Mouse (Mus musculus): Measurements from ENCODE around the gene Myl7. TPM values are rescaled to one million over a fixed set of nuclear protein-coding genes. Genes with fewer than 3 reads are reported as not detected.
"Not testable (repeated sequence)": the region's sequence is repeated elsewhere in the genome, so short reads cannot be mapped to it uniquely, and the experiment has no call there.

Myl7 gene
- polyA plus RNA-seq, 1 experiment from 2014 or later: not detected

- Histone ChIP-seq H3K9me3 (ENCODE audit: control insufficient read depth, low read length) (no peaks in the 10 kb centered on the region), H3K27ac (ENCODE audit: low read length) (no peak overlapping the region), H3K4me3 (replicated peaks; ENCODE audit: low read length) (no peak overlapping the region), H3K9ac (replicated peaks; ENCODE audit: low read depth, low read length) (no peak overlapping the region), H3K4me1 (replicated peaks; ENCODE audit: control insufficient read depth, insufficient read depth, low read length) (peaks cover 11% of the 10 kb centered on the region), H3K4me2 (ENCODE audit: low read length) (no peak overlapping the region), H3K36me3 (ENCODE audit: control insufficient read depth, insufficient read depth) (no peaks in the 10 kb centered on the region), H3K27me3 (replicated peaks; ENCODE audit: control insufficient read depth, insufficient read depth, low read length) (no peaks in the 10 kb centered on the region)
- no peak for ATAC-seq
- 14% methylated on average over 16 of the region's 16 CpGs for WGBS
These were observed 1.4 kb downstream of the Myl7 start for GRCm38 (mm10) chr11:5897230-5897629.

- H3K4me1 ChIP-seq (replicated peaks; ENCODE audit: control insufficient read depth, insufficient read depth, low read length): no peaks in the 10 kb centered on the region; the same call in 1 of the 2 replicates
- H3K9me3 ChIP-seq (ENCODE audit: control insufficient read depth, low read length): no peaks in the 10 kb centered on the region
- 73% methylated on average over 6 of the region's 6 CpGs for WGBS
- H3K9ac ChIP-seq (replicated peaks; ENCODE audit: low read depth, low read length): no peak overlapping the region
- no peak overlapping the region for H3K27ac ChIP-seq (ENCODE audit: low read length)
- no peak for ATAC-seq
- H3K36me3 ChIP-seq (ENCODE audit: control insufficient read depth, insufficient read depth): no peaks in the 10 kb centered on the region
- no peak overlapping the region for H3K4me3 ChIP-seq (replicated peaks; ENCODE audit: low read length)
- H3K4me2 ChIP-seq (ENCODE audit: low read length): no peak overlapping the region
- no peaks in the 10 kb centered on the region for H3K27me3 ChIP-seq (replicated peaks; ENCODE audit: control insufficient read depth, insufficient read depth, low read length)
These were observed 4.8 kb downstream of the Myl7 start for GRCm38 (mm10) chr11:5893807-5894206.

GRCm38 (mm10) chr11:5892810-5893368, 5.7 kb downstream of the Myl7 start:
- Histone ChIP-seq H3K36me3 (ENCODE audit: control insufficient read depth, insufficient read depth) (no peaks in the 10 kb centered on the region), H3K4me2 (ENCODE audit: low read length) (no peak overlapping the region), H3K9me3 (ENCODE audit: control insufficient read depth, low read length) (no peaks in the 10 kb centered on the region), H3K4me1 (replicated peaks; ENCODE audit: control insufficient read depth, insufficient read depth, low read length) (no peaks in the 10 kb centered on the region; the same call in 1 of the 2 replicates), H3K9ac (replicated peaks; ENCODE audit: low read depth, low read length) (no peak overlapping the region), H3K4me3 (replicated peaks; ENCODE audit: low read length) (no peak overlapping the region), H3K27ac (ENCODE audit: low read length) (no peak overlapping the region; the same call in 1 of the 2 replicates), H3K27me3 (replicated peaks; ENCODE audit: control insufficient read depth, insufficient read depth, low read length) (no peaks in the 10 kb centered on the region)
- 61% methylated on average over 4 of the region's 4 CpGs for WGBS
- ATAC-seq: peak; percentile 31; the same call in 1 of the 2 replicates

- Histone ChIP-seq H3K9me3 (ENCODE audit: control insufficient read depth, low read length) (no peaks in the 10 kb centered on the region), H3K36me3 (ENCODE audit: control insufficient read depth, insufficient read depth) (no peaks in the 10 kb centered on the region), H3K4me2 (ENCODE audit: low read length) (no peak overlapping the region), H3K4me1 (replicated peaks; ENCODE audit: control insufficient read depth, insufficient read depth, low read length) (peaks cover 3% of the 10 kb centered on the region), H3K9ac (replicated peaks; ENCODE audit: low read depth, low read length) (no peak overlapping the region), H3K27me3 (replicated peaks; ENCODE audit: control insufficient read depth, insufficient read depth, low read length) (no peaks in the 10 kb centered on the region), H3K27ac (ENCODE audit: low read length) (no peak overlapping the region), H3K4me3 (replicated peaks; ENCODE audit: low read length) (no peak overlapping the region)
- no peak for ATAC-seq
- WGBS: 68% methylated on average over 8 of the region's 8 CpGs
These were observed 6.4 kb downstream of the Myl7 start for GRCm38 (mm10) chr11:5892151-5892591.

DNA sequence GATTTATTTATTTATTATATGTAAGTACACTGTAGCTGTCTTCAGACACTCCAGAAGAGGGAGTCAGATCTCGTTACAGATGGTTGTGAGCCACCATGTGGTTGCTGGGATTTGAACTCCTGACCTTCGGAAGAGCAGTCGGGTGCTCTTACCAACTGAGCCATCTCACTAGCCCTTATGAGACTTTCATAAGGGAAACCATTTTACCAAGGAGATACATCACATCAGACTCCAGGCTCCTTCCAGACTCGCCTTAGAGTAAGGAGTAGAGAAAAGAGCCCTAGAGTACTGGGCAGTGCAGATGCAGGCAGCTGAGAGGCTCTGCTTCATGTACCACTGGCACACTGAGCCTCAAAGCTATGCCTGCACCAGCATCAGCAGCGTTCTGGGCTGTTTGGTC, 10.0 kb downstream of the Myl7 start:
- Histone ChIP-seq H3K4me1 (replicated peaks; ENCODE audit: control insufficient read depth, insufficient read depth, low read length) (peaks cover 10% of the 10 kb centered on the region), H3K9ac (replicated peaks; ENCODE audit: low read depth, low read length) (peak overlapping the region; percentile 8; the same call in 1 of the 2 replicates)
- not testable (repeated sequence) for H3K9me3 ChIP-seq (ENCODE audit: control insufficient read depth, low read length); H3K27ac ChIP-seq (ENCODE audit: low read length); ATAC-seq; H3K36me3 ChIP-seq (ENCODE audit: control insufficient read depth, insufficient read depth); H3K4me2 ChIP-seq (ENCODE audit: low read length); H3K27me3 ChIP-seq (replicated peaks; ENCODE audit: control insufficient read depth, insufficient read depth, low read length); H3K4me3 ChIP-seq (replicated peaks; ENCODE audit: low read length)
- 78% methylated on average over 5 of the region's 5 CpGs for WGBS

DNA sequence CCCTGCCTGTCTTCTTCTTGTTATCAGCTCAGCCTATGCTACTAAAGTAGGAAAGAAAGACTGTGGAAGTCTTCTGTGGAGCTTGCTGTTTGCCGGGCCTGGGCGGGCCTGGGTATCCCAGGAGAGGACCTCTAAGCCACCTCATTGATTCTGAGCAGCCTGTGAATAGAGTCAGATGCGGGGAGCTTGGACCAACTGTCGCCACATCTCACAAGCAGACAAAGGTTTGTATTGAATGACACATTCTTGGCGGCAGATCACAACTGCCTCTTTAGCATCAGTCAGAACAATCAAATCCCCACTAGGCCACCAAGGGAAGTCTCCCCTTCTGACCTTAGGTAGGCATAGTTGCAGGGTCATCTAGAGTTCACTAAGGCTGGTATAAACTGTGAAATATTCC, 11.3 kb downstream of the Myl7 start:
- H3K27me3 ChIP-seq (replicated peaks; ENCODE audit: control insufficient read depth, insufficient read depth, low read length): no peaks in the 10 kb centered on the region
- no peak overlapping the region for H3K27ac ChIP-seq (ENCODE audit: low read length)
- 0 out of 2 replicates have a peak, but pooled peaks have one; percentile 7 for ATAC-seq
- no peak overlapping the region for H3K4me3 ChIP-seq (replicated peaks; ENCODE audit: low read length)
- no peak overlapping the region for H3K4me2 ChIP-seq (ENCODE audit: low read length)
- H3K9me3 ChIP-seq (ENCODE audit: control insufficient read depth, low read length): no peaks in the 10 kb centered on the region
- peaks cover 10% of the 10 kb centered on the region for H3K4me1 ChIP-seq (replicated peaks; ENCODE audit: control insufficient read depth, insufficient read depth, low read length)
- no peak overlapping the region for H3K9ac ChIP-seq (replicated peaks; ENCODE audit: low read depth, low read length)
- whole genome bisulfite sequencing: 11% methylated on average over 5 of the region's 5 CpGs
- H3K36me3 ChIP-seq (ENCODE audit: control insufficient read depth, insufficient read depth): no peaks in the 10 kb centered on the region

DNA sequence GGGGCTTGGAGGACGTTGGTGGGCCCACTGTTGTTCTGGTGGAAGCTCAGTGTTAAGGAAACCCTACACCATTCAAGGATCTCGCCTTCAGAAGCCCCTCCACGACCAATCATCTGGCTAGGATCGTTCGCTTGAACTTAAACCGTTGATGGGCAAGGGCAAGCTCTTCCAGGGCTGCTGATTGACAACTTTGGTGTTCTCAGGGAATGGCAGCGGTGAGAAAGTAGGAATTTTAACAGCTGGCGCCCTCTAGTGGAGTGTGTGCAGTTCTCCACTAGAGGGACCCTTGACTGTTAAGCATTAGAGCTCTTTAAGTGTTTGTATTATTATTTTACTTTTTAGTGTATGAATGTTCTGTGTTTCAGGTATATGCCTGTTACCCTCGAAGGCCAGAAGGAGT, 12.4 kb downstream of the Myl7 start:
- no peaks in the 10 kb centered on the region for H3K9me3 ChIP-seq (ENCODE audit: control insufficient read depth, low read length)
- H3K4me2 ChIP-seq (ENCODE audit: low read length): no peak overlapping the region
- H3K4me1 ChIP-seq (replicated peaks; ENCODE audit: control insufficient read depth, insufficient read depth, low read length): peaks cover 10% of the 10 kb centered on the region
- H3K9ac ChIP-seq (replicated peaks; ENCODE audit: low read depth, low read length): no peak overlapping the region
- no peaks in the 10 kb centered on the region for H3K27me3 ChIP-seq (replicated peaks; ENCODE audit: control insufficient read depth, insufficient read depth, low read length)
- 19% methylated on average over 9 of the region's 9 CpGs for WGBS
- H3K4me3 ChIP-seq (replicated peaks; ENCODE audit: low read length): no peak overlapping the region
- peak; percentile 50 for ATAC-seq
- H3K36me3 ChIP-seq (ENCODE audit: control insufficient read depth, insufficient read depth): no peaks in the 10 kb centered on the region
- no peak overlapping the region for H3K27ac ChIP-seq (ENCODE audit: low read length)

DNA sequence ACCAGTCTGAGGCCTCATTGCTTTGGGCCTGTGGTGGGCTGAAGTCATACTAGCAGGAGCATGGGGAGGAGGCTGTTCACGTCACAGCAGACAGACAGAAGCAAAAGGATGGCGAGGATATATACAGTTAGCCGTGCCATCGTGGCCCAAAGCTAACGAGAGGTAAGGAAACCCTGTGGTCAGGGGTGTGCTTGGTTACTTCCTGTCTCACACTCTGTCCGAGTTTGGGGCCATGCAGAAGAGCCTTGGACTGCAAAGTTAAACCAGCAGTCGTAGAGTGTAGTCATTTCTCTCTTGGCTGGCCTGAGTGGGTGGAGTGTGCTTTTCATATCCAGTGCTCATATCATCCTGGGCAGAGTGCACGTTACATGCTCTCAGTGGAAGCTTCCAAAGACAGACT, 16.1 kb downstream of the Myl7 start:
- no peaks in the 10 kb centered on the region for H3K9me3 ChIP-seq (ENCODE audit: control insufficient read depth, low read length)
- 80% methylated on average over 8 of the region's 8 CpGs for whole genome bisulfite sequencing

GRCm38 (mm10) chr11:5879905-5880304, 18.7 kb downstream of the Myl7 start:
- peaks cover 22% of the 10 kb centered on the region for H3K4me1 ChIP-seq (replicated peaks; ENCODE audit: control insufficient read depth, insufficient read depth, low read length)

More for the DNA sequence above, 16.1 kb downstream of the Myl7 start:
- H3K27ac ChIP-seq (ENCODE audit: low read length): no peak overlapping the region
- H3K9ac ChIP-seq (replicated peaks; ENCODE audit: low read depth, low read length): no peak overlapping the region
- H3K27me3 ChIP-seq (replicated peaks; ENCODE audit: control insufficient read depth, insufficient read depth, low read length): no peaks in the 10 kb centered on the region
- H3K4me3 ChIP-seq (replicated peaks; ENCODE audit: low read length): no peak overlapping the region
- no peak for ATAC-seq
- H3K4me2 ChIP-seq (ENCODE audit: low read length): no peak overlapping the region
- peaks cover 17% of the 10 kb centered on the region for H3K4me1 ChIP-seq (replicated peaks; ENCODE audit: control insufficient read depth, insufficient read depth, low read length)
- H3K36me3 ChIP-seq (ENCODE audit: control insufficient read depth, insufficient read depth): no peaks in the 10 kb centered on the region

GRCm38 (mm10) chr11:5878661-5879060, 19.9 kb downstream of the Myl7 start:
- peak overlapping the region; percentile 90 for H3K27ac ChIP-seq (ENCODE audit: low read length)
- peaks cover 22% of the 10 kb centered on the region for H3K4me1 ChIP-seq (replicated peaks; ENCODE audit: control insufficient read depth, insufficient read depth, low read length)
- H3K36me3 ChIP-seq (ENCODE audit: control insufficient read depth, insufficient read depth): peaks cover 2% of the 10 kb centered on the region; the same call in 1 of the 2 replicates
- no peaks in the 10 kb centered on the region for H3K9me3 ChIP-seq (ENCODE audit: control insufficient read depth, low read length)
- WGBS: 31% methylated on average over 8 of the region's 8 CpGs
- H3K27me3 ChIP-seq (replicated peaks; ENCODE audit: control insufficient read depth, insufficient read depth, low read length): no peaks in the 10 kb centered on the region
- peak overlapping the region; percentile 78 for H3K4me3 ChIP-seq (replicated peaks; ENCODE audit: low read length)
- H3K4me2 ChIP-seq (ENCODE audit: low read length): peak overlapping the region; percentile 79
- H3K9ac ChIP-seq (replicated peaks; ENCODE audit: low read depth, low read length): peak overlapping the region; percentile 68
- no peak for ATAC-seq

More at GRCm38 (mm10) chr11:5879905-5880304, 18.7 kb downstream of the Myl7 start:
- no peak overlapping the region for H3K4me2 ChIP-seq (ENCODE audit: low read length)
- ATAC-seq: no peak
- no peak overlapping the region for H3K9ac ChIP-seq (replicated peaks; ENCODE audit: low read depth, low read length)
- 54% methylated on average over 5 of the region's 5 CpGs for WGBS
- no peaks in the 10 kb centered on the region for H3K9me3 ChIP-seq (ENCODE audit: control insufficient read depth, low read length)
- H3K27me3 ChIP-seq (replicated peaks; ENCODE audit: control insufficient read depth, insufficient read depth, low read length): no peaks in the 10 kb centered on the region
- no peak overlapping the region for H3K4me3 ChIP-seq (replicated peaks; ENCODE audit: low read length)
- H3K27ac ChIP-seq (ENCODE audit: low read length): no peak overlapping the region
- no peaks in the 10 kb centered on the region for H3K36me3 ChIP-seq (ENCODE audit: control insufficient read depth, insufficient read depth)
